Mouse (Mus musculus): ENCODE data around the gene Ddx60. TPM values are rescaled to one million over a fixed set of nuclear protein-coding genes. Genes with fewer than 3 reads are reported as not detected.

The Ddx60 gene
- polyA plus RNA-seq, 1 experiment = 0.83 TPM

DNA sequence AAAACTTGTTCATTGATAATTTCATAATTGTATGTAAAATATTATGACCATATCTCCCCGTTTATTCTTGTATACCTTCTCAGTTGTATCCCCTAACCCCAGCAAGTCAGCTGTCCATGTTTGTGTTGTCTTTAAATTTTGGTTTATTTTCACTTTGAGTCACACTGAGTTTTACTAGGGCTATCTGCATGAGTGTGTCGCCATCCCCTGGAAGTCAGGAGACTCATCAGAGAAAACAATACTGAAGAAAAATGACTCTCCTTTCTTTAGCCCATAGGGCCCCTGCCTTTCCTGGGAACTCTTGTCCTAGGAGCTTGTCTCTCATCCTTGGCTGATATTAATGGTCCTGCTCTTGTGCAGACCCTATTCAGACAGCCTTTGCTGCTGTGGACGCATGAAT lies 106.5 kb downstream of the Ddx60 start:
- H3K4me3 ChIP-seq (ENCODE audit: extremely low read depth, insufficient read depth, insufficient read length) = no peak overlapping the region
- no peaks in the 10 kb centered on the region for H3K4me1 ChIP-seq (ENCODE audit: control insufficient read depth, insufficient read depth, insufficient read length)
- no peaks in the 10 kb centered on the region for H3K36me3 ChIP-seq (ENCODE audit: control insufficient read depth, insufficient read depth, low read length)
- no peaks in the 10 kb centered on the region for H3K27me3 ChIP-seq (ENCODE audit: control insufficient read depth, insufficient read depth, low read length)
- no peak overlapping the region for H3K27ac ChIP-seq (ENCODE audit: insufficient read depth, low read length)
- WGBS = 85% methylated on average over 3 of the region's 3 CpGs
- TF ChIP-seq CTCF (IDR thresholded peaks at IDR 0.05; ENCODE audit: extremely low read depth, insufficient read depth, insufficient read length, insufficient replicate concordance) = no peak
- no peak for TF ChIP-seq POLR2A (IDR thresholded peaks at IDR 0.05; ENCODE audit: low read depth, low read length)
- DNase-seq (ENCODE audit: low read depth in 1 of 2, low spot score in 2 of 2) = no peak

DNA sequence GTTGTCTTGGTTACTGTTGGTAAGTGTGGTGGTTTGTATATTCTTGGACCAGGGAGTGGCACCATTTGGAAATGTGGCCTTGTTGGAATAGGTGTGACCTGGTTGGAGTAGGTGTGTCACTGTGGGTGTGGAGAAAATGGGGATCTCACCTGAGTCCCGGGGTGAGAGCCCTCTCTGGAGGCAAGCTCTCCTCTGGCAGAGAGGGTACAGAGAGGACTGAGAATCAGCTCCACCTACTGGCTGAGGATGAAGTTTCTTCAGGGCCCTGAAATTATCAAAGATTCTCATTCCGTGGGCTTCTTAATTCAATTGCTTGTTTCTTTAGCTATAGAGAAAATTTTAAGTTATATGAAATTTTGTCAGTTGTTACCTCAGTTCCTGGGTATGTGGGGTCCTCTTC lies 118.9 kb downstream of the Ddx60 start:
- Histone ChIP-seq H3K4me3 (ENCODE audit: extremely low read depth, insufficient read depth, insufficient read length) (no peak overlapping the region), H3K27ac (ENCODE audit: insufficient read depth, low read length) (no peak overlapping the region), H3K36me3 (ENCODE audit: control insufficient read depth, insufficient read depth, low read length) (no peaks in the 10 kb centered on the region), H3K4me1 (ENCODE audit: control insufficient read depth, insufficient read depth, insufficient read length) (no peaks in the 10 kb centered on the region), H3K27me3 (ENCODE audit: control insufficient read depth, insufficient read depth, low read length) (no peaks in the 10 kb centered on the region)
- DNase-seq (ENCODE audit: low read depth in 1 of 2, low spot score in 2 of 2) = no peak
- WGBS = 26% methylated on average over 2 of the region's 2 CpGs
- TF ChIP-seq POLR2A (IDR thresholded peaks at IDR 0.05; ENCODE audit: low read depth, low read length) (no peak), CTCF (IDR thresholded peaks at IDR 0.05; ENCODE audit: extremely low read depth, insufficient read depth, insufficient read length, insufficient replicate concordance) (no peak)

DNA sequence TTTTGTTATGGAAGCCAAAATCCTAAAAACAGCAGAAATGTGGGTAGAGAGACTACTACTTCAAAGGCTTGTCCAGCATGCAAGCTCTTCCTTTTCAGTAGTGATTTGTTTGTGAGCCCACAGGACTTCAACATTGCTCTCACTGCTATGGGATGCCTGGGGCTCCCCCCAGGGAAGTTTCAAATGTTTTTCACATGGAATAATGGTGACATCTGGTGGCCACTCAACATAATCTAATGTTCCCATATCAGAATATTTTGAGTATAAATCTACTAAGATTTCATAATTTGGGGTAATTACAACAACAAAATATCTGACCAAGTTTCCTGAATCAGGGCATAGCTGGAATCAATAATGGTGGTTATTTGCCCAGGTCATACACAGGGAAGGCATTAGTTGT lies 132.5 kb downstream of the Ddx60 start:
- Histone ChIP-seq H3K36me3 (ENCODE audit: control insufficient read depth, insufficient read depth, low read length) (no peaks in the 10 kb centered on the region), H3K4me3 (ENCODE audit: extremely low read depth, insufficient read depth, insufficient read length) (no peak overlapping the region), H3K4me1 (ENCODE audit: control insufficient read depth, insufficient read depth, insufficient read length) (no peaks in the 10 kb centered on the region), H3K27ac (ENCODE audit: insufficient read depth, low read length) (no peak overlapping the region), H3K27me3 (ENCODE audit: control insufficient read depth, insufficient read depth, low read length) (no peaks in the 10 kb centered on the region)
- DNase-seq (ENCODE audit: low read depth in 1 of 2, low spot score in 2 of 2) = no peak
- TF ChIP-seq CTCF (IDR thresholded peaks at IDR 0.05; ENCODE audit: extremely low read depth, insufficient read depth, insufficient read length, insufficient replicate concordance) (no peak), POLR2A (IDR thresholded peaks at IDR 0.05; ENCODE audit: low read depth, low read length) (no peak)

DNA sequence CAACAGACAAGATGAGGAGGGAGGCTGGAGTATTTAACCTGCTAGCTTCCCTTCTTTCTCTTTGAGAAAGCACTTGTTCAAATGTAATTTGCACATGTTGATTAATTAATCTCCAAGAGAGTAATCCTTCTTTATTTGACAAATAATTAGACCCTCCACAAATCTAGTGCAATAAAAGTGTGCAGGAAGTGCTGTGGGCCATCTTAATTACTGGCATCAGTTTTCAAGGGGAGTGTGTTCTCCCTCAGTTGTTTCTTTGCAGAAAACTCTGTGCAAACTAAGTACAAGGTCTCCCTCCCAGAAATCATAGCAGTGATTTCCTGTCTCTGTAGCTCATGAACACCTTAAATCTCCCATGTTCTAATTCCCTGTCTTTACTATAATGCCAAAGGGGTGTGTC lies 140.4 kb downstream of the Ddx60 start:
- no peak for DNase-seq (ENCODE audit: low read depth in 1 of 2, low spot score in 2 of 2)
- Histone ChIP-seq H3K36me3 (ENCODE audit: control insufficient read depth, insufficient read depth, low read length) (no peaks in the 10 kb centered on the region), H3K27me3 (ENCODE audit: control insufficient read depth, insufficient read depth, low read length) (no peaks in the 10 kb centered on the region), H3K4me3 (ENCODE audit: extremely low read depth, insufficient read depth, insufficient read length) (no peak overlapping the region), H3K4me1 (ENCODE audit: control insufficient read depth, insufficient read depth, insufficient read length) (no peaks in the 10 kb centered on the region), H3K27ac (ENCODE audit: insufficient read depth, low read length) (no peak overlapping the region)
- TF ChIP-seq POLR2A (IDR thresholded peaks at IDR 0.05; ENCODE audit: low read depth, low read length) (no peak), CTCF (IDR thresholded peaks at IDR 0.05; ENCODE audit: extremely low read depth, insufficient read depth, insufficient read length, insufficient replicate concordance) (no peak)

DNA sequence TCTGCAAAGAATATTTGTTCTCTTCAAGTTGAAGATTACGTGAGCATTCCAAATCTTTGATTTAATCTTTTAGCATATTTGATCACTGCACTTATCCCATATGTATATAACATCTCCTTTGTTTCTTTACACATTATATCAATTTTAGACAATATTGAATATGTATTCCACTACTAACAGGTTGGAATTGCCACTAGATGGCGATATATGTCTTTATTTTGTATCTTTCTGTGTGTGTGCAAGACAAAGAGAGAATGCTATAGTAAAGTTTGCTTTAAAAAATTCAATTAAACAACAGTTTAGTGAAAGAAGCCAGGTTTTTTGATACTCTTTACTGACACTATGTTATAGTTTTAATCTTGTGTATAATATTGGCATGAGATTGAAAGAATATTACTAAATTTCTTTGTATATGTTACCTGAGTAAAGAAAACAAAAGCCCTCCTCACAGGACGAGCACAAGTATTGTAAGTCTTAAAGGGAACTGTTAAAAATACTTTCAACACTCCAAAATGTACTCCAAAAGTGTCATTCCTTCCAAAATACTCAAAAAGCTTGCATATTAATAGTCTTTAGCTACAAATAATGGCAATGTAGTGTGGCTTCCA lies 152.4 kb downstream of the Ddx60 start:
- no peak for TF ChIP-seq CTCF (IDR thresholded peaks at IDR 0.05; ENCODE audit: extremely low read depth, insufficient read depth, insufficient read length, insufficient replicate concordance)
- TF ChIP-seq POLR2A (IDR thresholded peaks at IDR 0.05; ENCODE audit: low read depth, low read length) = no peak
- whole genome bisulfite sequencing = 56% methylated on average over 3 of the region's 3 CpGs
- DNase-seq (ENCODE audit: low read depth in 1 of 2, low spot score in 2 of 2) = no peak

DNA sequence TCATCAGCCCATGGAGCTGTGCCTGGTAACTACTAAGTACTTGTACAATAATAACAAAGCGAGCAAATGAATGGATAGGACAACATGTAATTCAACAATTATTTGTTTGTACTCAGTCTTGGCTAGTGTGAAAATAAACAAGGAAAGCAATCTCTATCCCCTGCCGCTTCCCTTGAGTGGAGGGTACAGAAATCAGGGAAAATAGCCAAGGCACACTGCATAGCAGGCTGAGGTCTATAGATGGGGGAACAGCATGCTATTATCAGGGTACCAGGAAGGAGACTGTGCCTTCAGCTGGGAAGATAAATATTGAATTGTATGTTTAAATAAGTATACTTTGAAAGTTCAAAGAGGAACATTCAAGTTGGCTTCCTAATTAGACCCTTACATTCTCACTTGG lies 153.9 kb downstream of the Ddx60 start:
- no peak for DNase-seq (ENCODE audit: low read depth in 1 of 2, low spot score in 2 of 2)
- no peaks in the 10 kb centered on the region for H3K4me1 ChIP-seq (ENCODE audit: control insufficient read depth, insufficient read depth, insufficient read length)
- 93% methylated on average over 2 of the region's 2 CpGs for WGBS
- no peak overlapping the region for H3K27ac ChIP-seq (ENCODE audit: insufficient read depth, low read length)
- TF ChIP-seq CTCF (IDR thresholded peaks at IDR 0.05; ENCODE audit: extremely low read depth, insufficient read depth, insufficient read length, insufficient replicate concordance) = no peak
- TF ChIP-seq POLR2A (IDR thresholded peaks at IDR 0.05; ENCODE audit: low read depth, low read length) = no peak
- no peaks in the 10 kb centered on the region for H3K36me3 ChIP-seq (ENCODE audit: control insufficient read depth, insufficient read depth, low read length)
- H3K27me3 ChIP-seq (ENCODE audit: control insufficient read depth, insufficient read depth, low read length) = no peaks in the 10 kb centered on the region
- no peak overlapping the region for H3K4me3 ChIP-seq (ENCODE audit: extremely low read depth, insufficient read depth, insufficient read length)

More for the DNA sequence above, 152.4 kb downstream of the Ddx60 start:
- Histone ChIP-seq H3K27ac (ENCODE audit: insufficient read depth, low read length) (no peak overlapping the region), H3K36me3 (ENCODE audit: control insufficient read depth, insufficient read depth, low read length) (no peaks in the 10 kb centered on the region), H3K4me3 (ENCODE audit: extremely low read depth, insufficient read depth, insufficient read length) (no peak overlapping the region), H3K27me3 (ENCODE audit: control insufficient read depth, insufficient read depth, low read length) (no peaks in the 10 kb centered on the region), H3K4me1 (ENCODE audit: control insufficient read depth, insufficient read depth, insufficient read length) (no peaks in the 10 kb centered on the region)

Other genes starting within 250 kb of the Ddx60 start
- 13.4 and 19.1 TPM in 2 replicates for gene Palld, start 25.4 kb upstream of the Ddx60 start, polyA plus RNA-seq (2012; rRNA removed)
- not detected in 2 replicates for gene Anxa10, start 195.1 kb downstream of the Ddx60 start, polyA plus RNA-seq (2012; rRNA removed)

Data from spleen, adult 2 months (tissue).